Mouse (Mus musculus) skeletal muscle tissue, adult 2 months (tissue): ENCODE measurements around the gene Stra6.

ENCODE experiments used
- DNase-seq: peaks from one replicate; pipeline ENCODE4 v3.0.0-alpha.2; 2012; ENCODE audit warnings: low read depth, low spot score

Stra6 gene

GRCm38 (mm10) chr9:58169426-58169825 lies 105.8 kb downstream of the Stra6 start:
- DNase-seq: no peak

GRCm38 (mm10) chr9:58172863-58173262 lies 109.3 kb downstream of the Stra6 start:
- DNase-seq: no peak

DNA sequence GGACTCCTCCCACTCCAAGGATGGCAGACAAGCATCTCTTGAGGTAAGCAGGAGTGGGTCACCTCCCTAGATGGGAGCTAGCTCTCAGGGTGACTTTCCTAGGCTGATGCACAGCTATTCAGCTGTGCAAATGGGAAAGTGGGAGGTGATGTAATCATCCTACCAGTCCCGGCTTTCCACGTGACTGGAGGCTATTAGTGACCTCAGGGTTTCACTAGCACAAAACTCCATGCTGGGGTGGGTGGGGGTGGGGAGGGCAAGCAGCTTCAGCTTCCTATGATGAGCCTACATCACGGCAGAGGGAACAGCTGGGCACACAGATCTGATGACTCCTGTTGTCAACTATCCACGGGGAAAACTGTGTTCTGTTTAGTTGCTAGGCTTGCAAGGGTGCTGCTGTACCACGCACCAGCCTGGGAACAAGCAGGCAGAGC lies 111.2 kb downstream of the Stra6 start:
- DNase-seq: no peak

GRCm38 (mm10) chr9:58175745-58176487 lies 112.3 kb downstream of the Stra6 start:
- DNase-seq: no peak

DNA sequence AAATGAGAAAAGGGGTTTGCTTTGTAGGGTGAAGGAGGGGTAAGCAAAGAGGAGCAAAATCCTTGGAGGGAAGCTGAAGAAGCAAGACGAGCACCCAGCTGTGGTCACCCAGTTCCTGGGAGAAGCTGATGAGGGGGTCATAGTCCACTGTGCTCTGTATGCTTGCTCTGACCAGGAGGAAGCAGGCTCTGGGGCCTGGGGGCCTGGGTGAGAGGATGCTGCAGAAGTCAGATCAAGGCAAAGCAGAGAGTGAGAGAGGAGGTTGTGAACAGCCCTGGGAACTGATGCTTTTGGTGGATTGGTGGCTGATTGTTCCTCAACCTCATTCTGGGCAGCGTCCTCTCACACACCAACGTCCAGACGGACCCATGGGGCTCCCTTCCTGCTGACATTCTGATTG lies 113.6 kb downstream of the Stra6 start:
- DNase-seq: no peak

DNA sequence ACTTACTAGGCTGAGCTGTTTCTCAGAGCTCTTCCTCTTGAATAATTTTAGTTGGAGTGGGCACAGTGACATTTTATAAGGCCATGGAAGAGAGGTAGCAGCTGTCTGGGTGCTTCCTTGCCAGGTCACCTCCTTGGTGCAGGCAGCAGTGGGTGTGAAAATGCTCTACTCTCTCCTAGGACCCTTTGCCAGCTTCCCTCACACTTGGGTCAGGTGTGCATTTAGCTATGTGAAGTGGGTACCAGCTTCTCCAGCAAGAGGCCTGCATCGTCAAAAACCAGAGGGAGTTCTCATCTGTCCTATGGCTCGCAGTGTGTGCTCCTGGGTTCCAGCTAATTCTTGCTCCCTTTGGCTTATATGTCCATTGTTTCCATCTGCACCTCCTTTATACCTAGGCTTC lies 115.8 kb downstream of the Stra6 start:
- no peak for DNase-seq

GRCm38 (mm10) chr9:58184456-58184855 lies 120.9 kb downstream of the Stra6 start:
- no peak for DNase-seq

- no peak for DNase-seq
These were observed 130.6 kb downstream of the Stra6 start for GRCm38 (mm10) chr9:58194222-58194621.

- DNase-seq: no peak
These were observed 132.1 kb downstream of the Stra6 start for GRCm38 (mm10) chr9:58195671-58196070.

- no peak for DNase-seq
These were observed 132.6 kb downstream of the Stra6 start for GRCm38 (mm10) chr9:58196141-58196540.

- no peak for DNase-seq
These were observed 133.3 kb downstream of the Stra6 start for GRCm38 (mm10) chr9:58196610-58197567.

GRCm38 (mm10) chr9:58197781-58198701 lies 134.5 kb downstream of the Stra6 start:
- no peak for DNase-seq

DNA sequence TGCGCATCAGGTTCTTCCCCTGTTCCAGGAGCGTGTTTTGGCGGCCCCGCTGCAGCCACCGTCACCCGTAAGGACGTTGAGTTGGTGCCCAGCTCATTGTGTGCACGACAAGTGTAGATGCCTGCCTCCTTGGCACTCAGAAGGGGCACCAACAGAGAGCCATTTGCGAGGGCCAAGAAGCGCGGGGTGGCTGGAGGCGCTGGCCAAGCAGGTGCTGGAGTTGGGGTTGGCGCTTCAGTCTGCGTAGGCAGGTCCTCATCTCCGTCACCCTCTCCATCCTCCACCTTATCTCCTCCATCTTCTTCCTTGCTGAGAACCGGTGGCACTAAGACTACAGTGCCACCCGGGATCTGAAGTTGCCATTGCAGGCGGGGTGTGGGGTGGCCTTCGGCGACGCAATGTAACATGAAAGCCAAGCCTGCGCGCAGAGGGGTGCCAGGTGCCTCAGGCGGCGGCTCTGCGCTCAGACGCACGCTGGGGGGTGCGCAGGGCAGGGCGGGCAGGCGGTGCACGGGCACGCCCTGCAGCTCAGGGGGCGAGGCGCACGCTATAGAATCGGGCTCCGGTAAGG lies 135.3 kb downstream of the Stra6 start:
- DNase-seq: no peak

GRCm38 (mm10) chr9:58199381-58200269 lies 136.0 kb downstream of the Stra6 start:
- no peak for DNase-seq

DNA sequence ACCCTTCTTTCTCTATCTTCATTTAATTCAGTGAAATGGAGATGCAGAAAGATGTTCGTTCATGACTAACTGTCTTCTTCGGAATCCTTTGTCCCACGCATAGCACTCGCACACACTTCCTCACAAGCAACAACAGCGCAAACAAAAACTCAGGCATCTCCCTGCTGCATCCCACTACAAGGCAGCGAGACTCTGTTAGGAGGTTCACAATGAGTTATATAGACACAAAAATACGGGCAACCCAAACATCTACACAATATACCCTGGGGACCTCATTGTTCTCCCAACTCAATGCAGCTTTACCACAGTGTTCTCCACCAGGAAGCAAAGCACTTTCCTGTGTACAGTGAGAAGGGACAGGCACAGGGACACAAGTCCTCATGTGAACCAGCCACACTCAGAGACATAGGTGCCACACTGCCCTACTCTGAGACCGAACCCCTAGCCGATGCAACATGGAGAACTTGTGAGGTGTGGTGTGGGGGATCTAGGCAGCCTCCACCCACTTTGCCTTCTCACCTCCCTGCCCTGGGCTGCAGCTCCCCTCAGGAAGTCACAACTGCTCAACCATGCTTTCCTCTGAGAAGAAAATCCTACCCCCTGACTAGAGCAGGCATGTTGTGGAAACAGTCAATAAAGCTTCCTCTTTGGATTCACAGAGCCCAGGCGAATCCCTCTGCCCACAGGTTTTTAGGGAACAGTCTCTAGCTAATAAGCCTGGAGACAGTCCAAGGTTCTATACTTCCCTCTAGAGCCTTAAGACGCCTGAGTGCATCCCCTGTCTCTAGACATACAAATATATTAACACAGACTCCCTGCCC lies 136.9 kb downstream of the Stra6 start:
- DNase-seq: no peak

GRCm38 (mm10) chr9:58201091-58201842 lies 137.7 kb downstream of the Stra6 start:
- DNase-seq: no peak

DNA sequence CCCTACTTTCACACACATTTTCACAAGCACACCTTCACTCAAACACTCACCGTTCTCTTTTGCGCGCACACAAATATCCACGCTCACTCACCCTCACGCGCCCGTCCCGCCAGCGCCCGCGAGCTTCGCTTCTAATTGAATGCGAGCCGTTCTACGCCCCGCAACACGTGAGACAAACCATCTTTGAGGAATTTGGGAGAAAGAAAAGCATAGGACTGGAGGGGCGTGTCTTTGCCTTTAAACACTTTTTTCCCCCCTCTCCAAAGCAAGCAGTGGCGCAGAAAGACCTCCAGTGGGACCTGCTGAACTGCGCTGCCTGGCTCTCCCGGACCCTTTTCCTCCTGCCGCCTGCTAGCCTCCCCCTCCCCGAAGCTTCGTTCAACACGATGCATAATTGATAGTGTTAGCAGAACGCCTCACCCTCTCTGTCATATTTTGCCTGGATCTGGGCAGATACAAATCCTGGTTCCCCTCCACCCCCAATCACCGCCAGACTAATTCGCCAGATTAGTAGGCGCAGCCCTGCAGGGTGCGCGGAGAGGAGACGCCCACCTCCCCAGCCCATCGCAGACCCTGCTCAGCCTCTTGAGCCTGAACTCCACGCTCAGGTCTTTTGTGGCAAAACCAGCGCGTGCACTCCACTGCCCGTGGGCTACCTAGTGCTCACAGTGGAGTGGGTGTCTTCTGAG lies 138.4 kb downstream of the Stra6 start:
- no peak for DNase-seq
